In genomic region chr6:108249031-108249917, GRCm38 (mm10) we compare ENCODE assay signal across 8 mouse cellular contexts. TPM values are rescaled to one million over a fixed set of nuclear protein-coding genes. Genes with fewer than 3 reads are reported as not detected.
DNase-seq lines count a peak whose midpoint lies in the region; ATAC-seq lines count a peak whose summit lies in the region.

No protein-coding gene starts in this region.

- H3K36me3 ChIP-seq in heart, embryonic 13.5 days = no peaks in the 10 kb centered on the region
- no peaks in the 10 kb centered on the region for H3K36me3 ChIP-seq in embryonic facial prominence, embryonic 15.5 days
- no peaks in the 10 kb centered on the region for H3K36me3 ChIP-seq in midbrain, embryonic 14.5 days (ENCODE audit: control insufficient read depth, insufficient read depth, low read length)

- WGBS in heart, embryonic 13.5 days = 29% methylated on average over 9 of the region's 9 CpGs
- 19% methylated on average over 9 of the region's 9 CpGs for WGBS in embryonic facial prominence, embryonic 15.5 days
- WGBS in midbrain, embryonic 14.5 days = 7% methylated on average over 9 of the region's 9 CpGs

- H3K9me3 ChIP-seq in heart, embryonic 13.5 days = no peaks in the 10 kb centered on the region
- H3K9me3 ChIP-seq in embryonic facial prominence, embryonic 15.5 days (replicated peaks) = no peaks in the 10 kb centered on the region
- H3K9me3 ChIP-seq in midbrain, embryonic 14.5 days (ENCODE audit: control insufficient read depth, low read length) = no peaks in the 10 kb centered on the region

- no peak for ATAC-seq in heart, embryonic 13.5 days (ENCODE audit: extremely low read depth, insufficient number of reproducible peaks, low FRiP score, low TSS enrichment)
- ATAC-seq in embryonic facial prominence, embryonic 15.5 days (ENCODE audit: insufficient number of reproducible peaks, low FRiP score, low TSS enrichment, low read depth) = peak; percentile 73
- peak; percentile 26; the same call in 1 of the 2 replicates for ATAC-seq in midbrain, embryonic 14.5 days (ENCODE audit: low FRiP score, low TSS enrichment)

- H3K27me3 ChIP-seq in heart, embryonic 13.5 days (replicated peaks) = no peaks in the 10 kb centered on the region
- no peaks in the 10 kb centered on the region for H3K27me3 ChIP-seq in embryonic facial prominence, embryonic 15.5 days
- H3K27me3 ChIP-seq in midbrain, embryonic 14.5 days (ENCODE audit: control insufficient read depth, insufficient read depth, low read length) = no peaks in the 10 kb centered on the region

- H3K27ac ChIP-seq in heart, embryonic 13.5 days (replicated peaks) = peak overlapping the region; percentile 75
- peak overlapping the region; percentile 79 for H3K27ac ChIP-seq in embryonic facial prominence, embryonic 15.5 days (replicated peaks)
- H3K27ac ChIP-seq in midbrain, embryonic 14.5 days (replicated peaks; ENCODE audit: low read depth, low read length) = peak overlapping the region; percentile 54

- H3K4me2 ChIP-seq in heart, embryonic 13.5 days = no peak overlapping the region; the same call in 1 of the 2 replicates
- no peak overlapping the region for H3K4me2 ChIP-seq in embryonic facial prominence, embryonic 15.5 days (replicated peaks)
- no peak overlapping the region for H3K4me2 ChIP-seq in midbrain, embryonic 14.5 days (ENCODE audit: low read length)

- no peak for DNase-seq in heart, postnatal 25 days (ENCODE audit: low spot score)
- DNase-seq in kidney, adult 9 months = peak; percentile 65
- DNase-seq in midbrain, embryonic 14.5 days = peak; percentile 46
- no peak for DNase-seq in right cerebral cortex, postnatal 10 days (ENCODE audit: low spot score in 2 of 2)
- DNase-seq in thymus, postnatal 0 days (ENCODE audit: low spot score) = no peak
- DNase-seq in urinary bladder, postnatal 10 days (ENCODE audit: low spot score) = no peak

- H3K4me1 ChIP-seq in heart, embryonic 13.5 days = peaks cover 65% of the 10 kb centered on the region
- H3K4me1 ChIP-seq in embryonic facial prominence, embryonic 15.5 days = peaks cover 34% of the 10 kb centered on the region
- peaks cover 16% of the 10 kb centered on the region for H3K4me1 ChIP-seq in midbrain, embryonic 14.5 days (ENCODE audit: control insufficient read depth, insufficient read depth, low read length)

- H3K4me3 ChIP-seq in heart, embryonic 13.5 days = no peak overlapping the region
- no peak overlapping the region for H3K4me3 ChIP-seq in embryonic facial prominence, embryonic 15.5 days (replicated peaks)
- no peak overlapping the region for H3K4me3 ChIP-seq in midbrain, embryonic 14.5 days (replicated peaks; ENCODE audit: low read depth, low read length)

- peak overlapping the region; percentile 44; the same call in 1 of the 2 replicates for H3K9ac ChIP-seq in heart, embryonic 13.5 days
- H3K9ac ChIP-seq in embryonic facial prominence, embryonic 15.5 days = no peak overlapping the region
- no peak overlapping the region for H3K9ac ChIP-seq in midbrain, embryonic 14.5 days (replicated peaks; ENCODE audit: low read length)

- intact Hi-C loops in heart, postnatal 25 days (cut with DNase I) = no loop called here

RNA-seq across cellular contexts. Expression of gene Itpr1, which starts 36.4 kb away (rescaled TPM):
- 11.1 and 12.1 TPM in 2 replicates for polyA plus RNA-seq in heart, embryonic 13.5 days (2015; fragmentation: Nextera tagmentation; extraction: Ambion mirVana)
- 10 to 100 TPM; 44.1 to 44.2 TPM for total RNA-seq in heart, postnatal 25 days (2021)
- polyA plus RNA-seq in embryonic facial prominence, embryonic 15.5 days (2015; fragmentation: Nextera tagmentation; extraction: Ambion mirVana) = 10.8 and 11.3 TPM in 2 replicates
- polyA plus RNA-seq in midbrain, embryonic 14.5 days (2014; fragmentation: Nextera tagmentation; extraction: Ambion mirVana) = 3.6 and 5.5 TPM in 2 replicates
- 12.1 and 18.0 TPM in 2 replicates for polyA plus RNA-seq in thymus, postnatal 0 days (2015; fragmentation: Nextera tagmentation; extraction: Ambion mirVana)

Comparison
In these comparisons a context has a peak if more than half of its experiments do, and no peak if none do; other contexts are left out.
1. DNase-seq: peak in kidney, adult 9 months (single experiment) and midbrain, embryonic 14.5 days (single experiment); none in heart, postnatal 25 days (single experiment), right cerebral cortex, postnatal 10 days (0 of 2), thymus, postnatal 0 days (single experiment) and urinary bladder, postnatal 10 days (single experiment).
2. Peak in every context shown above with its lines, with median percentiles within 50 percentile points of each other: H3K27ac ChIP-seq.